Mouse (Mus musculus) forebrain, embryonic 12.5 days (tissue): ENCODE results near the gene Cdyl. TPM values are rescaled to one million over a fixed set of nuclear protein-coding genes. Genes with fewer than 3 reads are reported as not detected.
A peak's percentile ranks its signal among the peaks of the same experiment; 100 is the strongest.

Source experiments
- ATAC-seq: fragments of 200-750 bp; cut with Nextera tagmentation; 2 replicates; pipeline ENCODE4 v1.8.0; 2017; ENCODE audit warnings: moderate TSS enrichment; ENCODE audit not compliant: low FRiP score
- H3K27ac ChIP-seq: fragments of 300-500 bp; sonication (generic); 2 replicates; pipeline ENCODE4 v1.5.1; 2016; ENCODE audit warnings: mild to moderate bottlenecking
- H3K27me3 ChIP-seq: fragments of 300-500 bp; sonication (generic); 2 replicates; pipeline ENCODE4 v1.6.1; 2016; ENCODE audit warnings: mild to moderate bottlenecking
- H3K36me3 ChIP-seq: fragments of 300-500 bp; sonication (generic); replicated peaks from 2 replicates; pipeline ENCODE4 v1.6.1; 2016; ENCODE audit warnings: mild to moderate bottlenecking
- H3K4me1 ChIP-seq: fragments of 300-500 bp; sonication (generic); 2 replicates; pipeline ENCODE4 v1.6.1; 2016
- H3K4me2 ChIP-seq: fragments of 300-500 bp; sonication (generic); 2 replicates; pipeline ENCODE4 v1.6.1; 2016; ENCODE audit warnings: mild to moderate bottlenecking, moderate library complexity
- H3K4me3 ChIP-seq: fragments of 300-500 bp; sonication (generic); replicated peaks from 2 replicates; pipeline ENCODE4 v1.5.1; 2016; ENCODE audit warnings: mild to moderate bottlenecking
- H3K9ac ChIP-seq: fragments of 300-500 bp; sonication (generic); 2 replicates; pipeline ENCODE4 v1.6.1; 2016; ENCODE audit warnings: mild to moderate bottlenecking
- H3K9me3 ChIP-seq: fragments of 300-500 bp; sonication (generic); 2 replicates; pipeline ENCODE4 v1.6.1; 2016
- WGBS: fragments of 180-500 bp; shearing (Covaris S2); methylation state at CpG from one replicate; pipeline ENCODE4 v1.1.7; 2016; 5-methylcytosine and 5-hydroxymethylcytosine counted together
- polyA plus RNA-seq: library from polyadenylated mRNA; unstranded; fragments of >200 nt; fragmentation: Nextera tagmentation; extraction: Ambion mirVana; gene quantifications from 2 replicates; pipeline ENCODE4 v1.2.1, GENCODE M21; 2016

Gene Cdyl
- polyA plus RNA-seq, 1 experiment from 2014 or later = 12.2 TPM

- 54% methylated on average over 1 of the region's 1 CpGs for WGBS
- no peaks in the 10 kb centered on the region for H3K4me1 ChIP-seq
- no peak overlapping the region for H3K9ac ChIP-seq
- no peaks in the 10 kb centered on the region for H3K9me3 ChIP-seq
- H3K4me2 ChIP-seq = no peak overlapping the region
- H3K27me3 ChIP-seq = no peaks in the 10 kb centered on the region
- H3K27ac ChIP-seq = no peak overlapping the region
- no peak for ATAC-seq
- 0 out of 2 replicates have a peak, but pooled peaks cover 3% of the 10 kb centered on the region for H3K36me3 ChIP-seq
- H3K4me3 ChIP-seq = no peak overlapping the region
Observed at GRCm38 (mm10) chr13:35878282-35878681, 218.6 kb downstream of the Cdyl start.

- no peak overlapping the region for H3K9ac ChIP-seq
- no peaks in the 10 kb centered on the region for H3K9me3 ChIP-seq
- H3K36me3 ChIP-seq = 0 out of 2 replicates have a peak, but pooled peaks cover 3% of the 10 kb centered on the region
- no peaks in the 10 kb centered on the region for H3K4me1 ChIP-seq
- ATAC-seq = no peak
- no peak overlapping the region for H3K27ac ChIP-seq
- H3K4me2 ChIP-seq = no peak overlapping the region
- no peak overlapping the region for H3K4me3 ChIP-seq
- H3K27me3 ChIP-seq = no peaks in the 10 kb centered on the region
- 53% methylated on average over 5 of the region's 5 CpGs for WGBS
Observed at GRCm38 (mm10) chr13:35879068-35879467, 219.4 kb downstream of the Cdyl start.

- 85% methylated on average over 5 of the region's 5 CpGs for WGBS
- no peaks in the 10 kb centered on the region for H3K27me3 ChIP-seq
- no peak for ATAC-seq
- H3K4me3 ChIP-seq = no peak overlapping the region
- H3K9me3 ChIP-seq = no peaks in the 10 kb centered on the region
- no peak overlapping the region for H3K4me2 ChIP-seq
- no peak overlapping the region for H3K27ac ChIP-seq
- no peaks in the 10 kb centered on the region for H3K36me3 ChIP-seq
- no peak overlapping the region for H3K9ac ChIP-seq
- no peaks in the 10 kb centered on the region for H3K4me1 ChIP-seq
Observed at GRCm38 (mm10) chr13:35879519-35879918, 219.9 kb downstream of the Cdyl start.

GRCm38 (mm10) chr13:35880555-35881046 is 221.0 kb downstream of the Cdyl start:
- no peaks in the 10 kb centered on the region for H3K36me3 ChIP-seq

GRCm38 (mm10) chr13:35886121-35886725 is 226.6 kb downstream of the Cdyl start:
- Histone ChIP-seq H3K4me1 (0 out of 2 replicates have a peak, but pooled peaks cover 3% of the 10 kb centered on the region), H3K27me3 (no peaks in the 10 kb centered on the region), H3K9ac (no peak overlapping the region), H3K36me3 (no peaks in the 10 kb centered on the region), H3K27ac (no peak overlapping the region), H3K4me2 (no peak overlapping the region), H3K4me3 (no peak overlapping the region), H3K9me3 (no peaks in the 10 kb centered on the region)
- 42% methylated on average over 15 of the region's 15 CpGs for WGBS
- ATAC-seq = no peak

More at GRCm38 (mm10) chr13:35880555-35881046, 221.0 kb downstream of the Cdyl start:
- Histone ChIP-seq H3K27ac (no peak overlapping the region), H3K4me2 (no peak overlapping the region), H3K9ac (no peak overlapping the region), H3K9me3 (no peaks in the 10 kb centered on the region), H3K27me3 (no peaks in the 10 kb centered on the region), H3K4me1 (no peaks in the 10 kb centered on the region), H3K4me3 (no peak overlapping the region)
- WGBS = 78% methylated on average over 6 of the region's 6 CpGs
- no peak for ATAC-seq

- Histone ChIP-seq H3K36me3 (peaks cover 3% of the 10 kb centered on the region; the same call in 1 of the 2 replicates), H3K27me3 (no peaks in the 10 kb centered on the region), H3K4me1 (no peaks in the 10 kb centered on the region), H3K9ac (no peak overlapping the region), H3K4me2 (no peak overlapping the region), H3K4me3 (no peak overlapping the region), H3K27ac (no peak overlapping the region), H3K9me3 (no peaks in the 10 kb centered on the region)
- WGBS = 87% methylated on average over 3 of the region's 3 CpGs
- no peak for ATAC-seq
Observed at GRCm38 (mm10) chr13:35892866-35893265, 233.2 kb downstream of the Cdyl start.

GRCm38 (mm10) chr13:35905378-35905777 is 245.7 kb downstream of the Cdyl start:
- Histone ChIP-seq H3K4me1 (peaks cover 5% of the 10 kb centered on the region; the same call in 1 of the 2 replicates), H3K36me3 (no peaks in the 10 kb centered on the region), H3K4me3 (peak overlapping the region; percentile 65), H3K27ac (no peak overlapping the region), H3K27me3 (no peaks in the 10 kb centered on the region), H3K9ac (peak overlapping the region; percentile 54), H3K9me3 (no peaks in the 10 kb centered on the region), H3K4me2 (peak overlapping the region; percentile 61)
- WGBS = 2% methylated on average over 13 of the region's 13 CpGs
- no peak for ATAC-seq

DNA sequence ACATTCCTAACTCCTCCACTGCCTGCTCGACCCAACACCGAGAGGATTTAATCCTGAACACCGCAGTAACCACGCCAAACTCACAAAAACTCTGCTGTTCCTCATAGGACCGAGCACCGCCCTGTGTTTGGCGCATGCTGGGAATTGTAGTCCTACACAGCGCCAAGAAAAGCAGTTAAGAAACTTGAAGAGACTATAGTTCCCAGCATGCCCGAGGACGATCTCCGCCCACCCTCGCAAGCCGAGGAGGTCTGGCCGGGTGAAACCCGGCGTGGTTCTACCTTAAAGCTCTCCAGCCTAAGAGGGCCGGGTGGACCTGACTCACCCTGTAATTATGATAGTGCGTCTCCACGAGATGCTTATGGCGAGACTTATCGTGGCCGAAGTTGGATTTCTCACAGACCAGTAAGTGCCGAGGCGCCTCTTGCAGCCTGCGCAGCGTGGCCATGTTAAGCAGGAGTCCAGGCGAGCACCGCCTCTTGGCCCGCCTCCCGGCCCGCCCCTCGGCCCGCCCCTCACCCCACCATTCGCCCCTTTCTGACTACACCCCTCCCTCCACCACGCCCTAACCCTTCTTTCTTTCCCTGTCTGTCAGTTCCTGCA is 246.3 kb downstream of the Cdyl start, which contains the start of gene Rpp40:
Gene Rpp40, minus strand, starts transcription at position 481 of the 603 bp plus-strand sequence.
- under 1% methylated on average over 35 of the region's 35 CpGs for WGBS

GRCm38 (mm10) chr13:35911476-35911875 is 251.8 kb downstream of the Cdyl start:
- no peak overlapping the region for H3K4me2 ChIP-seq
- H3K4me1 ChIP-seq = peaks cover 1% of the 10 kb centered on the region; the same call in 1 of the 2 replicates
- ATAC-seq = no peak
- H3K36me3 ChIP-seq = no peaks in the 10 kb centered on the region
- H3K4me3 ChIP-seq = no peak overlapping the region
- H3K9me3 ChIP-seq = no peaks in the 10 kb centered on the region
- WGBS = 85% methylated on average over 1 of the region's 1 CpGs
- H3K9ac ChIP-seq = no peak overlapping the region
- H3K27me3 ChIP-seq = no peaks in the 10 kb centered on the region
- H3K27ac ChIP-seq = no peak overlapping the region

More for the DNA sequence above, 246.3 kb downstream of the Cdyl start, which contains the start of gene Rpp40:
- H3K27ac ChIP-seq = no peak within 1 kb of the TSS
- ATAC-seq = peak; percentile 99
- H3K4me2 ChIP-seq = peak within 1 kb of the TSS; percentile 61
- no peaks in the 10 kb centered on the region for H3K36me3 ChIP-seq
- H3K27me3 ChIP-seq = no peaks in the 10 kb centered on the region
- peaks cover 5% of the 10 kb centered on the region; the same call in 1 of the 2 replicates for H3K4me1 ChIP-seq
- H3K9ac ChIP-seq = peak within 1 kb of the TSS; percentile 54
- peak within 1 kb of the TSS; percentile 65 for H3K4me3 ChIP-seq
- no peaks in the 10 kb centered on the region for H3K9me3 ChIP-seq

Other genes with a start within 250 kb of the Cdyl start
- 14.1 and 18.8 TPM in 2 replicates for gene Rpp40, start 246.5 kb downstream of the Cdyl start, polyA plus RNA-seq